Mouse (Mus musculus): Measurements from ENCODE around the gene Pdzd8.

DNA sequence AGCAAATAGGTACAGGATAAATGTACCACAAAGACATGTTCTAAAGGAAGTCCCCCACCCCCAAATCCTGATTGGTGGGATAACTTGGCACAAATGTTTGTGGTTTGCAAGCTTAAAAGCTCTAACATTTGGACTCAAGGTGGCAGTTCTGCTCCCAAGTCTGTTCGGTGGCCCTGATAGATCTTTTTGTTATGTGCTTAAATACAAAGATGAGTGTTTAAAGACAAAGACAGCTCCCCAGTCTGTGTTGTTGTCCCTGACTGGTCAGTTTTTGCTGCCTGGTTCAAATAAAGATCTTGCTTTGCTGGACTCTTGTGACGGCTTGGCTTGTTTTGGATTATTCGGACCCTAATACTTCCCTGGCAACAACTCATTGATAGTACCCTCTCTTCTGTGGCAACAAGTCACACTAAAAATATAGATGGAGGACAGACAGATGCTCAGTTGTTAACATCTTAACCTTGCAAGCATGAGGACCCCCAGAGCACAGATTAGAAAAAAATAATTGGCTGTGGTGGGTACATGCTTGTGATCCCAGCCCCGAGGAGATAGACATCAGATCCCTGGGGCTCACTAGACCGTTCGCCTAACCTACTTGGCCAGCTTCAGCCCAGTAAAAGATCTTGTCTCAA lies 3.9 kb upstream of the Pdzd8 start:
- TF ChIP-seq POLR2A (IDR thresholded peaks at IDR 0.05; ENCODE audit: borderline replicate concordance, extremely low read depth, low read depth, low read length) (no peak), CTCF (IDR thresholded peaks at IDR 0.05; ENCODE audit: insufficient read depth, low read length) (no peak)

All from lung, adult 2 months (tissue).